Comparison of ENCODE assay signal across 8 mouse cellular contexts in the genomic region with DNA sequence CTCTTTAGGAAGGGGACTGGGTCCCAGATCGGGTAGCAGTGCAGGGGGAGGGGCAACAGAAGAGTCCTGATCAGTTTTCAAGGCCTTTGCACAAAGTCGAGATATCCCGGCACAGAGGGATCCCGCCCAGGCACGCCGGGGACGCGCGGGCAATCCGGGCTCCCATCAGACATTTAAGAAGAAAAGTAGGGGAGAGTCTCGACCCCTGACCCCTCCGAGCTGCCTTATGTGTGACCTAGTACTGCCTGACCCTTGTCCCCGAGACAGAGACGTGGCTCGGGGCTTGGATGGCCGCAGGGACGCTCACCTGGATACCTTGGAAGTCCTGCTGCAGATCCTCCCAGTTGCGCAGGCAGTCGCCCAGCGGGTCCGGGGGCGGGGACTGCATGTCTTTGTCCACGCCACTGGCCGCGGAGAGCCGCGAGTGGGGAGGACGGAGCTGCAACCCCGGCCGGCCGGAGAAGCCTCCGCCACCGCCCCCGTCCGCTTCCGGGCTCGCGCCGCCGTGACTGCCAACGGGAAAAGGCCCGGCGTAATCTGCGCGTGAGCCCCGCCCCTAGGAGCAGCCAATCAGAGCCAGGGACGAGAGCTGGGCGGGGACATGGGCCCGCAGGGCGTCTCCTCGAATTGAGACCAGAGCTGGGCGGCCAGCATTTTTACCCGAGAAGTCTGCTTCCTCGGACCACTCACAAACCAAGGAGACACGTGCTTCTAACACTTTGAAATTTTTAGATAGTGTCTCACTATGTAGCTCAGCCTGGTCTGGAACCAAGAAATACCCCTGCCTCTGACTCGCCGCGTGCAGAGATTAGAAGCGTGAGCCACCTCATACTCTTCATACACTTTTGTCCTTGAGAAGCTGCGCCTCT. TPM values are rescaled to one million over a fixed set of nuclear protein-coding genes. Genes with fewer than 3 reads are reported as not detected.
A peak's percentile ranks its signal among the peaks of the same experiment; 100 is the strongest.
DNase-seq lines count a peak whose midpoint lies in the region; ATAC-seq lines count a peak whose summit lies in the region.

A gene (minus strand): TSS at position 708 of the 869 bp plus-strand sequence.

- peak; percentile 96 for DNase-seq in ZHBTc4 (ENCODE audit: low read depth, low spot score)
- DNase-seq in gastrocnemius, adult 8-10 months (ENCODE audit: low spot score in 2 of 2), result peak; percentile 95 to 97
- peak; percentile 57 for DNase-seq in hindlimb bud, embryonic 11.5 days (ENCODE audit: extremely low spot score, low read depth, low spot score)
- peak; percentile 81 to 91 for DNase-seq in left cerebral cortex, adult 8-10 months (ENCODE audit: low spot score in 2 of 2)
- DNase-seq in right cerebral cortex, postnatal 10 days (ENCODE audit: low spot score in 2 of 2), result peak; percentile 96
- DNase-seq in urinary bladder, postnatal 25 days (ENCODE audit: low spot score), result peak; percentile 95

- peaks cover 20% of the 10 kb centered on the region for H3K36me3 ChIP-seq in megakaryocyte, embryonic 14.5 days (replicated peaks; ENCODE audit: low read length)

- peaks cover 45% of the 10 kb centered on the region for H3K4me1 ChIP-seq in megakaryocyte, embryonic 14.5 days

- peak within 1 kb of the TSS; percentile 94 for H3K4me3 ChIP-seq in megakaryocyte, embryonic 14.5 days (replicated peaks)

- peaks cover 30% of the 10 kb centered on the region for H3K27me3 ChIP-seq in megakaryocyte, embryonic 14.5 days (replicated peaks)

- H3K9me3 ChIP-seq in megakaryocyte, embryonic 14.5 days, result peaks cover 31% of the 10 kb centered on the region

- ATAC-seq in common myeloid progenitor, adult 5-6 weeks (replicated peaks; ENCODE audit: low read depth, poor library complexity, severe bottlenecking), result peak; percentile 97

RNA-seq across cellular contexts. Expression of the gene that starts here (rescaled TPM):
- total RNA-seq in common myeloid progenitor, adult 5-6 weeks (2017), result 8.5 and 12.4 TPM in 2 replicates
- 10 to 100 TPM in 1 of 4 experiments, 1 to 10 TPM in 3; 7.9 to 12.3 (median 8.9) TPM for total RNA-seq in gastrocnemius, adult 8-10 months (2022)
- total RNA-seq in left cerebral cortex, adult 8-10 months (2022), result 10 to 100 TPM; 16.8 to 20.5 (median 19.7) TPM
- 13.5 and 55.6 TPM in 2 replicates for polyA plus RNA-seq in megakaryocyte, embryonic 14.5 days (2012; ENCODE audit: insufficient read depth, low replicate concordance)

Comparison
In these comparisons a context has a peak if more than half of its experiments do, and no peak if none do; other contexts are left out.
1. Peak in every context shown above with its lines: DNase-seq, ATAC-seq and H3K4me3 ChIP-seq.